Mouse (Mus musculus): ENCODE results near the gene Hoxb7. TPM values are rescaled to one million over a fixed set of nuclear protein-coding genes. Genes with fewer than 3 reads are reported as not detected.

The Hoxb7 gene
- total RNA-seq, 1 experiment, result 0.98 TPM

DNA sequence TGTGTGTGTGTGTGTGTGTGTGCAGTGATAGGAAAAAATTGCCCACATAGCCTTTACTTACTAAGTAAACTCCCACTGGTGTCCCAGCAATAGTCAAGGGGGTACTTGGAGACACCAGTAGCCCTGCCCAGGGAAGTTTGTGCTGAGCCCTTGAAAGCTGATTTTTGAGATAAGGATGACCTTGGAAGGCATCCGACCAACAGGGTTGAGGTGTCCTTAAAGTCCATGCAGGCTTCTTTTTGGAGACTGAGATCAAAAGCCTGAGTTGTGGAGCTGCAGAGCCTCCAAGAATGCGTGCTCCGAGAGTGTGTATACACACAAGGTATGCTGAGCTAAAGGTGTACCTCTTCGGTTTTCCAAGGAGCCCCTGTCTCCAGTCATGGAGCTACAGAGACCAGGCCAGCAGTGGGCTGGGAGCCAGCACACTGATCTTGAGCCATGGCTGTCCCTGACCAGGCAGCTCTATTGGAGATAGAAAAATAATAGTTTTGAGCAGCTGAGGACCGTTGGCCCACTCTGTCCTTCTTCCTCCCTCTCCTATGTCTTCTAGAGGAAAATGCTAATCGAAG lies 24.1 kb upstream of the Hoxb7 start:
- no peak overlapping the region for H3K4me3 ChIP-seq (ENCODE audit: insufficient read depth in 1 of 2, low read depth in 1 of 2, low read length in 2 of 2, poor library complexity in 1 of 2, severe bottlenecking in 1 of 2)
- H3K27ac ChIP-seq (ENCODE audit: insufficient read depth, low read depth, low read length, poor library complexity, severe bottlenecking), result no peak overlapping the region
- TF ChIP-seq HCFC1 (IDR thresholded peaks at IDR 0.05; ENCODE audit: borderline replicate concordance, insufficient read depth, low read length), result no peak
- no peak for TF ChIP-seq CHD2 (IDR thresholded peaks at IDR 0.05; ENCODE audit: low read depth, low read length)
- no peak for TF ChIP-seq ZNF384 (IDR thresholded peaks at IDR 0.05; ENCODE audit: low read depth, low read length)
- TF ChIP-seq MAFK (IDR thresholded peaks at IDR 0.05; ENCODE audit: insufficient read depth, low read depth, low read length), result no peak
- no peak for TF ChIP-seq ZC3H11A (IDR thresholded peaks at IDR 0.05; ENCODE audit: borderline replicate concordance, low read depth, low read length)
- in situ Hi-C loops (cut with MboI; ENCODE audit: low sequenced_read_pairs in 2 of 2, unreplicated experiment in 2 of 2), result no loop called here
- H3K9me3 ChIP-seq (ENCODE audit: control insufficient read depth, insufficient read depth, low read depth, low read length), result no peaks in the 10 kb centered on the region
- no peak for DNase-seq (ENCODE audit: low read depth, low spot score)
- H3K9ac ChIP-seq (ENCODE audit: insufficient read depth, low read depth, low read length, poor library complexity, severe bottlenecking), result no peak overlapping the region
- 0 out of 4 replicates have a peak, but pooled peaks cover 0 to 2% of the 10 kb centered on the region in 2 experiments for H3K4me1 ChIP-seq (ENCODE audit: control insufficient read depth in 2 of 2, insufficient read depth in 2 of 2, low read length in 2 of 2, poor library complexity in 1 of 2)
- H3K36me3 ChIP-seq (ENCODE audit: control insufficient read depth, insufficient read depth, low read length, poor library complexity, severe bottlenecking), result peaks cover 5% of the 10 kb centered on the region

GRCm38 (mm10) chr11:96263636-96264389 lies 22.6 kb upstream of the Hoxb7 start:
- no peak for TF ChIP-seq CHD2 (IDR thresholded peaks at IDR 0.05; ENCODE audit: low read depth, low read length)
- TF ChIP-seq HCFC1 (IDR thresholded peaks at IDR 0.05; ENCODE audit: borderline replicate concordance, insufficient read depth, low read length), result no peak
- TF ChIP-seq MAFK (IDR thresholded peaks at IDR 0.05; ENCODE audit: insufficient read depth, low read depth, low read length), result no peak
- no peak for TF ChIP-seq ZC3H11A (IDR thresholded peaks at IDR 0.05; ENCODE audit: borderline replicate concordance, low read depth, low read length)
- no peak for TF ChIP-seq ZNF384 (IDR thresholded peaks at IDR 0.05; ENCODE audit: low read depth, low read length)
- in situ Hi-C loops (cut with MboI; ENCODE audit: low sequenced_read_pairs in 2 of 2, unreplicated experiment in 2 of 2), result no loop called here
- no peaks in the 10 kb centered on the region for H3K9me3 ChIP-seq (ENCODE audit: control insufficient read depth, insufficient read depth, low read depth, low read length)
- H3K36me3 ChIP-seq (ENCODE audit: control insufficient read depth, insufficient read depth, low read length, poor library complexity, severe bottlenecking), result peaks cover 5% of the 10 kb centered on the region
- no peak overlapping the region for H3K4me3 ChIP-seq (ENCODE audit: insufficient read depth in 1 of 2, low read depth in 1 of 2, low read length in 2 of 2, poor library complexity in 1 of 2, severe bottlenecking in 1 of 2)
- 0 out of 4 replicates have a peak, but pooled peaks cover 0 to 2% of the 10 kb centered on the region in 2 experiments for H3K4me1 ChIP-seq (ENCODE audit: control insufficient read depth in 2 of 2, insufficient read depth in 2 of 2, low read length in 2 of 2, poor library complexity in 1 of 2)
- DNase-seq (ENCODE audit: low read depth, low spot score), result no peak
- H3K9ac ChIP-seq (ENCODE audit: insufficient read depth, low read depth, low read length, poor library complexity, severe bottlenecking), result no peak overlapping the region
- H3K27ac ChIP-seq (ENCODE audit: insufficient read depth, low read depth, low read length, poor library complexity, severe bottlenecking), result no peak overlapping the region

DNA sequence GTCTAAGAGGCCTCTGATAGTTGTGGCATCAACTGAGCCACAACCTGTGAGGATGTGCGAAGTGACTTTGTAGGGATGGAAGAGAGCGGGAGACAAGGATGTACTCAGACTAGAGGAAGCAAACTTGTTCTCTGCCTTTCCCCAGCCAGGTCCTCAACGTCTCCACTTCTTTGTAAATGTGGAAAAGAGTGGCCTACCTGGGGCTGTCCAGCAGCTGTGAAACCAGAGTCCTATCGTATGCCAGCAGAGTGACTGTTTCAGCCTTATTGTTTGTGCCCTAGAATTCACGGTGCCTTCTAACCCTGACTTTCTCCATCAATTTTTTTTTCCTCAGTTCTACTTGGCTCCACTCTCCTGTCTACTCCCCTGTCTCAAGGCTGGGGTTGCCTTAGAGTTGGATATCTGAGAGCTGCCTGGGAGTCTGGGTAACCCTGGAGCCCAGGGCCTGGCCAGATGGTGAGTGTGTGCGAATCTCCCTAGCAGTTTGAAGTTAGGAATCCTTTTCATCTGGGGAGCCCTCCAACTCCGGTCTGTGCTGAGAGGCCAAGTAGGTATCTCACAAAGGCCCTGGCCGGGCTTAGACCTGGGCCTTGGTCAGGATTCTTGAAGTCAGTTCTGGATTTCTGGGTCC lies 21.9 kb upstream of the Hoxb7 start:
- no peak overlapping the region for H3K4me3 ChIP-seq (ENCODE audit: insufficient read depth in 1 of 2, low read depth in 1 of 2, low read length in 2 of 2, poor library complexity in 1 of 2, severe bottlenecking in 1 of 2)
- no peak overlapping the region for H3K27ac ChIP-seq (ENCODE audit: insufficient read depth, low read depth, low read length, poor library complexity, severe bottlenecking)
- in situ Hi-C loops (cut with MboI; ENCODE audit: low sequenced_read_pairs in 2 of 2, unreplicated experiment in 2 of 2), result no loop called here
- H3K4me1 ChIP-seq (ENCODE audit: control insufficient read depth in 2 of 2, insufficient read depth in 2 of 2, low read length in 2 of 2, poor library complexity in 1 of 2), result 0 out of 4 replicates have a peak, but pooled peaks cover 0 to 2% of the 10 kb centered on the region in 2 experiments
- no peak overlapping the region for H3K9ac ChIP-seq (ENCODE audit: insufficient read depth, low read depth, low read length, poor library complexity, severe bottlenecking)
- H3K9me3 ChIP-seq (ENCODE audit: control insufficient read depth, insufficient read depth, low read depth, low read length), result no peaks in the 10 kb centered on the region
- TF ChIP-seq CHD2 (IDR thresholded peaks at IDR 0.05; ENCODE audit: low read depth, low read length), result no peak
- no peak for TF ChIP-seq MAFK (IDR thresholded peaks at IDR 0.05; ENCODE audit: insufficient read depth, low read depth, low read length)
- no peak for TF ChIP-seq ZC3H11A (IDR thresholded peaks at IDR 0.05; ENCODE audit: borderline replicate concordance, low read depth, low read length)
- no peak for TF ChIP-seq ZNF384 (IDR thresholded peaks at IDR 0.05; ENCODE audit: low read depth, low read length)
- TF ChIP-seq HCFC1 (IDR thresholded peaks at IDR 0.05; ENCODE audit: borderline replicate concordance, insufficient read depth, low read length), result no peak
- H3K36me3 ChIP-seq (ENCODE audit: control insufficient read depth, insufficient read depth, low read length, poor library complexity, severe bottlenecking), result peaks cover 5% of the 10 kb centered on the region
- no peak for DNase-seq (ENCODE audit: low read depth, low spot score)

- in situ Hi-C loops (cut with MboI; ENCODE audit: low sequenced_read_pairs in 2 of 2, unreplicated experiment in 2 of 2), result no loop called here
- no peak for DNase-seq (ENCODE audit: low read depth, low spot score)
These were observed 20.5 kb upstream of the Hoxb7 start for GRCm38 (mm10) chr11:96265954-96266353.

More at GRCm38 (mm10) chr11:96265954-96266353, 20.5 kb upstream of the Hoxb7 start:
- TF ChIP-seq MAFK (IDR thresholded peaks at IDR 0.05; ENCODE audit: insufficient read depth, low read depth, low read length) (no peak), CHD2 (IDR thresholded peaks at IDR 0.05; ENCODE audit: low read depth, low read length) (no peak), ZC3H11A (IDR thresholded peaks at IDR 0.05; ENCODE audit: borderline replicate concordance, low read depth, low read length) (no peak), HCFC1 (IDR thresholded peaks at IDR 0.05; ENCODE audit: borderline replicate concordance, insufficient read depth, low read length) (no peak), ZNF384 (IDR thresholded peaks at IDR 0.05; ENCODE audit: low read depth, low read length) (no peak)
- no peaks in the 10 kb centered on the region for H3K9me3 ChIP-seq (ENCODE audit: control insufficient read depth, insufficient read depth, low read depth, low read length)
- no peak overlapping the region for H3K9ac ChIP-seq (ENCODE audit: insufficient read depth, low read depth, low read length, poor library complexity, severe bottlenecking)
- H3K36me3 ChIP-seq (ENCODE audit: control insufficient read depth, insufficient read depth, low read length, poor library complexity, severe bottlenecking), result peaks cover 5% of the 10 kb centered on the region
- H3K4me3 ChIP-seq (ENCODE audit: insufficient read depth in 1 of 2, low read depth in 1 of 2, low read length in 2 of 2, poor library complexity in 1 of 2, severe bottlenecking in 1 of 2), result no peak overlapping the region
- no peak overlapping the region for H3K27ac ChIP-seq (ENCODE audit: insufficient read depth, low read depth, low read length, poor library complexity, severe bottlenecking)
- peaks cover 0 to 6% of the 10 kb centered on the region in 2 experiments; a peak in 2 of 4 replicates for H3K4me1 ChIP-seq (ENCODE audit: control insufficient read depth in 2 of 2, insufficient read depth in 2 of 2, low read length in 2 of 2, poor library complexity in 1 of 2)
